In the genomic region with DNA sequence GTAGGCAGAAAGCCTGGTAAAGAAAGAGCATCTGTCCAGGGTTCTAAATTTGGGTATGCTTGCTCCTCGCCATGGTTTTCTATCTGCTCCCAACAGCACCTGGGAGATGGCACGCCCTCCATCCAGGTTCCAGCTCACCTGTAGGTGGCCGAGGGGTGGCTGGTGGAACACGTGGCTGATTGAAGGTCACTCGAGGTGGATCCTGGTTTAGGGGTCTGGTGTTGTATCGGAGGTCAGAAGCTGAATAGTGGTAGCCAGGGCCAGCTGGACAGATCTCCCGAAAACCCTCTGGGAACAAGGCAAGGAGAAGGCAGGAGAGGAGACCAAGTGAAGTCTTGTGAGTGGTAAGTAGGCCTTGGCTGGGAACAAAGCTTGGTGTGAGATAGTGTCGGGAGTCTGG, we compare ENCODE assay signal across 22 mouse cellular contexts. TPM values are rescaled to one million over a fixed set of nuclear protein-coding genes. Genes with fewer than 3 reads are reported as not detected.
DNase-seq lines count a peak whose midpoint lies in the region; TF ChIP-seq lines count a peak whose summit lies in the region.
"Had no signal": no experiment of that assay in that cellular context is flagged by ENCODE, and none has a peak within 500 bp of the region (broad histone marks: within the 10 kb centered on the region; RNA-seq: fewer than 3 reads in every experiment).

No protein-coding gene starts in this region.

- intact Hi-C loops in gastrocnemius, adult 2 months (cut with DNase I), result no loop called here

- H3K9ac ChIP-seq in ES-E14 (ENCODE audit: insufficient read depth, low read depth, low read length, poor library complexity, severe bottlenecking), result peak overlapping the region; percentile 3; the same call in 1 of the 2 replicates
- H3K9ac ChIP-seq: embryonic facial prominence, embryonic 13.5 days; embryonic facial prominence, embryonic 15.5 days; forebrain, embryonic 12.5 days had no signal

- in situ Hi-C loops in ES-E14 (cut with MboI; ENCODE audit: low sequenced_read_pairs in 2 of 2, unreplicated experiment in 2 of 2), result no loop called here

- H3K27me3 ChIP-seq in E14TG2a.4 (ENCODE audit: insufficient read depth, low read length), result no peaks in the 10 kb centered on the region

- H3K27ac ChIP-seq in gastrocnemius, adult 2 months, result peak overlapping the region; percentile 92
- no peak overlapping the region for H3K27ac ChIP-seq in ES-E14 (ENCODE audit: insufficient read depth, low read depth, low read length, poor library complexity, severe bottlenecking)
- H3K27ac ChIP-seq: embryonic facial prominence, embryonic 13.5 days; embryonic facial prominence, embryonic 15.5 days; forebrain, embryonic 10.5 days; forebrain, embryonic 12.5 days had no signal

- peaks cover 88% of the 10 kb centered on the region for H3K4me1 ChIP-seq in E14TG2a.4 (replicated peaks; ENCODE audit: low read depth, low read length)
- peaks cover 19 to 30% of the 10 kb centered on the region in 2 experiments; a peak in 3 of 4 replicates for H3K4me1 ChIP-seq in ES-E14 (ENCODE audit: control insufficient read depth in 2 of 2, insufficient read depth in 2 of 2, low read length in 2 of 2, poor library complexity in 1 of 2)

- DNase-seq in gastrocnemius, adult 2 months, result no peak
- no peak for DNase-seq in gastrocnemius, postnatal 10 days
- DNase-seq in ES-E14 (ENCODE audit: low read depth, low spot score), result no peak
- no peak for DNase-seq in retina, embryonic 14.5 days (ENCODE audit: low spot score)
- DNase-seq: adrenal gland, adult 2 months; adrenal gland, postnatal 10 days; adrenal gland, postnatal 25 days; B cell, adult 2 months; cerebellum, adult 11 months; cerebellum, adult 18-20 months; cerebellum, adult 8-10 months; cerebellum, postnatal 14 days; cerebellum, postnatal 36 days; embryo, embryonic 11 days had no signal

- peaks cover 53% of the 10 kb centered on the region for H3K36me3 ChIP-seq in E14TG2a.4 (ENCODE audit: insufficient read depth, low read length)
- H3K36me3 ChIP-seq in ES-E14 (ENCODE audit: control insufficient read depth, insufficient read depth, low read length, poor library complexity, severe bottlenecking), result peaks cover 23% of the 10 kb centered on the region
- H3K36me3 ChIP-seq: forebrain, embryonic 12.5 days had no signal

- no peak for TF ChIP-seq CTCF in gastrocnemius, adult 2 months (IDR thresholded peaks at IDR 0.05)
- TF ChIP-seq CTCF in E14TG2a.4 (conservative IDR thresholded peaks at IDR 0.05; ENCODE audit: low read length), result no peak

- H3K4me3 ChIP-seq in gastrocnemius, adult 2 months, result no peak overlapping the region
- H3K4me3 ChIP-seq in E14TG2a.4 (replicated peaks; ENCODE audit: low read length) (peak overlapping the region; percentile 85), ES-E14 (ENCODE audit: insufficient read depth in 1 of 2, low read depth in 1 of 2, low read length in 2 of 2, poor library complexity in 1 of 2, severe bottlenecking in 1 of 2) (peak overlapping the region in 1 of 2 experiments; percentile 52; a peak in 2 of 4 replicates)
- H3K4me3 ChIP-seq: embryonic facial prominence, embryonic 13.5 days; embryonic facial prominence, embryonic 15.5 days; erythroblast, embryonic 14.5 days; forebrain, embryonic 10.5 days; forebrain, embryonic 12.5 days had no signal

- H3K9me3 ChIP-seq in E14TG2a.4 (ENCODE audit: low read length) (no peaks in the 10 kb centered on the region), ES-E14 (ENCODE audit: control insufficient read depth, insufficient read depth, low read depth, low read length) (no peaks in the 10 kb centered on the region)
- H3K9me3 ChIP-seq: embryonic facial prominence, embryonic 13.5 days; embryonic facial prominence, embryonic 15.5 days; forebrain, embryonic 10.5 days; forebrain, embryonic 12.5 days had no signal

TF ChIP-seq in ES-E14, 5 proteins besides CTCF, POLR2A, EP300 and RAD21:
- TF ChIP-seq HCFC1 (IDR thresholded peaks at IDR 0.05; ENCODE audit: borderline replicate concordance, insufficient read depth, low read length), result no peak
- no peak for TF ChIP-seq ZC3H11A (IDR thresholded peaks at IDR 0.05; ENCODE audit: borderline replicate concordance, low read depth, low read length)
- TF ChIP-seq MAFK (IDR thresholded peaks at IDR 0.05; ENCODE audit: insufficient read depth, low read depth, low read length), result no peak
- no peak for TF ChIP-seq CHD2 (IDR thresholded peaks at IDR 0.05; ENCODE audit: low read depth, low read length)
- no peak for TF ChIP-seq ZNF384 (IDR thresholded peaks at IDR 0.05; ENCODE audit: low read depth, low read length)

RNA-seq across cellular contexts. Expression of gene Ltbp4, which starts 10.0 kb away (rescaled TPM):
- total RNA-seq in gastrocnemius, adult 2 months (2021), result 10 to 100 TPM; 48.0 to 81.2 TPM
- total RNA-seq in gastrocnemius, postnatal 10 days (2021), result 100 to 1,000 TPM; 131 to 165 TPM
- 65.8 and 114 TPM in 2 replicates for total RNA-seq in ES-E14 (2012; rRNA removed)
- total RNA-seq: common myeloid progenitor, adult 5-6 weeks had no signal

RNA-seq across cellular contexts. Expression of gene Shkbp1, which starts 28.3 kb away (rescaled TPM):
- total RNA-seq in gastrocnemius, adult 2 months (2021), result 1 to 10 TPM; 2.3 to 2.8 TPM
- 1 to 10 TPM; 6.1 to 8.1 TPM for total RNA-seq in gastrocnemius, postnatal 10 days (2021)
- 28.8 and 45.5 TPM in 2 replicates for total RNA-seq in ES-E14 (2012; rRNA removed)

RNA-seq across cellular contexts. Expression of gene Gm20479, which starts 29.7 kb away (rescaled TPM):
- not detected for total RNA-seq in gastrocnemius, adult 2 months (2021)
- not detected for total RNA-seq in gastrocnemius, postnatal 10 days (2021)
- total RNA-seq in ES-E14 (2012; rRNA removed), result 1.4 and 1.5 TPM in 2 replicates
- total RNA-seq: common myeloid progenitor, adult 5-6 weeks; MEL had no signal
